Comparison of ENCODE assay signal across 13 mouse cellular contexts in genomic region chr4:32389107-32389800, GRCm38 (mm10).
DNase-seq lines count a peak whose midpoint lies in the region; ATAC-seq and TF ChIP-seq lines count a peak whose summit lies in the region.
"Had no signal": no experiment of that assay in that cellular context is flagged by ENCODE, and none has a peak within 500 bp of the region (broad histone marks: within the 10 kb centered on the region; RNA-seq: fewer than 3 reads in every experiment).

No protein-coding gene starts in this region.

- ATAC-seq in heart, embryonic 15.5 days (replicated peaks; ENCODE audit: insufficient number of reproducible peaks, insufficient read depth, low FRiP score, low read depth), result no peak
- 0 out of 2 replicates have a peak, but pooled peaks have one; percentile 26 for ATAC-seq in hindbrain, embryonic 16.5 days
- no peak for ATAC-seq in cerebellum, adult (ENCODE audit: insufficient number of reproducible peaks, low FRiP score, low TSS enrichment)
- ATAC-seq: liver, embryonic 12.5 days had no signal

- TF ChIP-seq CTCF in cerebellum, adult 2 months (IDR thresholded peaks at IDR 0.05; ENCODE audit: borderline replicate concordance, insufficient read depth, low read depth, low read length), result no peak

- H3K27ac ChIP-seq in heart, embryonic 15.5 days, result 0 out of 2 replicates have a peak overlapping the region, but pooled peaks have one; percentile 25
- H3K27ac ChIP-seq in hindbrain, embryonic 16.5 days (ENCODE audit: low read depth, low read length), result no peak overlapping the region
- no peak overlapping the region for H3K27ac ChIP-seq in cerebellum, adult 2 months (ENCODE audit: insufficient read depth, low read length)
- H3K27ac ChIP-seq: liver, embryonic 12.5 days had no signal

- no peak for TF ChIP-seq POLR2A in cerebellum, adult 2 months (IDR thresholded peaks at IDR 0.05; ENCODE audit: borderline replicate concordance, insufficient read depth, low read length)

- DNase-seq in heart, postnatal 4 days, result no peak
- DNase-seq in retina, postnatal 1 day, result peak; percentile 30
- no peak for DNase-seq in retina, embryonic 14.5 days (ENCODE audit: low spot score)
- DNase-seq in adrenal gland, adult 2 months, result no peak
- no peak for DNase-seq in cerebellum, adult 2 months
- DNase-seq: adrenal gland, postnatal 25 days; cerebellum, adult 9-11 months; gastrocnemius, postnatal 14 days; thymus, adult 2 months had no signal

- H3K4me3 ChIP-seq in heart, embryonic 15.5 days, result no peak overlapping the region
- no peak overlapping the region for H3K4me3 ChIP-seq in hindbrain, embryonic 16.5 days (ENCODE audit: low read length)
- H3K4me3 ChIP-seq in cerebellum, adult 2 months (replicated peaks; ENCODE audit: insufficient read depth, low read depth, low read length), result no peak overlapping the region
- H3K4me3 ChIP-seq: liver, embryonic 12.5 days had no signal

- no peaks in the 10 kb centered on the region for H3K27me3 ChIP-seq in heart, embryonic 15.5 days
- H3K27me3 ChIP-seq in hindbrain, embryonic 16.5 days (replicated peaks; ENCODE audit: control insufficient read depth, insufficient read depth, low read length), result no peaks in the 10 kb centered on the region
- H3K27me3 ChIP-seq in cerebellum, adult 2 months (ENCODE audit: control insufficient read depth, insufficient read depth, low read length), result no peaks in the 10 kb centered on the region
- H3K27me3 ChIP-seq: liver, embryonic 12.5 days had no signal

- no peaks in the 10 kb centered on the region for H3K9me3 ChIP-seq in heart, embryonic 15.5 days (replicated peaks)
- H3K9me3 ChIP-seq in hindbrain, embryonic 16.5 days (ENCODE audit: control insufficient read depth, low read length), result no peaks in the 10 kb centered on the region
- H3K9me3 ChIP-seq: liver, embryonic 12.5 days had no signal

- 47% methylated on average over 14 of the region's 14 CpGs for WGBS in heart, embryonic 15.5 days
- 47% methylated on average over 14 of the region's 14 CpGs for WGBS in hindbrain, embryonic 16.5 days
- WGBS in cerebellum, adult 2 months, result 59% methylated on average over 14 of the region's 14 CpGs

- H3K9ac ChIP-seq in heart, embryonic 15.5 days, result no peak overlapping the region
- no peak overlapping the region for H3K9ac ChIP-seq in hindbrain, embryonic 16.5 days (ENCODE audit: low read depth, low read length)
- H3K9ac ChIP-seq: liver, embryonic 12.5 days had no signal

- H3K4me1 ChIP-seq in heart, embryonic 15.5 days (replicated peaks), result peaks cover 42% of the 10 kb centered on the region
- H3K4me1 ChIP-seq in hindbrain, embryonic 16.5 days (ENCODE audit: control insufficient read depth, insufficient read depth, low read depth, low read length), result peaks cover 18% of the 10 kb centered on the region
- H3K4me1 ChIP-seq in cerebellum, adult 2 months (ENCODE audit: control insufficient read depth, insufficient read depth, low read length), result peaks cover 7% of the 10 kb centered on the region

- no peak overlapping the region for H3K4me2 ChIP-seq in heart, embryonic 15.5 days
- H3K4me2 ChIP-seq in hindbrain, embryonic 16.5 days (ENCODE audit: low read length), result no peak overlapping the region
- H3K4me2 ChIP-seq: liver, embryonic 12.5 days had no signal

- no peaks in the 10 kb centered on the region for H3K36me3 ChIP-seq in heart, embryonic 15.5 days
- no peaks in the 10 kb centered on the region for H3K36me3 ChIP-seq in hindbrain, embryonic 16.5 days (ENCODE audit: control insufficient read depth, insufficient read depth, low read length)
- H3K36me3 ChIP-seq: liver, embryonic 12.5 days had no signal
